Mouse (Mus musculus): ENCODE results near the gene Casp8. TPM values are rescaled to one million over a fixed set of nuclear protein-coding genes. Genes with fewer than 3 reads are reported as not detected.
"Not testable (repeated sequence)": the region's sequence is repeated elsewhere in the genome, so short reads cannot be mapped to it uniquely, and the experiment has no call there.

The Casp8 gene
- polyA plus RNA-seq, 1 experiment from 2014 or later: 11.9 TPM

DNA sequence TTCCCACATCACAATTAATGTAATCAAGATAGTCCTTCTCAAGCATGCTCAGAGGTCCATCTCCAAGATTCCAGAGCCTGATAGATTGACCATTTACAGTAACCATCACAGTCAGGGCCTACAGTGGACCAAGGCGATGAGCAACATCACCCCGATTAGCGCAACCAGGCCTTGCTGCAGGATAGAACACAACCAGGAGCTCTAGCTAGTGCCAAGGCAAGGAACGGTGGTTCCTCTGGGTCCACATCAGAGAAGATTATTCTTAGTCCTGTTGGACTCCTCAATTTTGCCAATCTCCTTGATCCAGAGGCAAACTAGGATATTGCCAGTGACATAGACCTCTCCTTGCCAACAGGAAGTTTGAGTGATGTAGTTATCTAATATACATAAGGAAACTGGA lies 6.8 kb upstream of the Casp8 start:
- no peaks in the 10 kb centered on the region for H3K9me3 ChIP-seq (ENCODE audit: control insufficient read depth, low read length)
- H3K27me3 ChIP-seq (ENCODE audit: control insufficient read depth, insufficient read depth, low read length): no peaks in the 10 kb centered on the region
- 93% methylated on average over 4 of the region's 4 CpGs for WGBS
- no peak overlapping the region for H3K9ac ChIP-seq (ENCODE audit: low read length)
- H3K36me3 ChIP-seq (ENCODE audit: control insufficient read depth, insufficient read depth, low read length): no peaks in the 10 kb centered on the region
- DNase-seq (ENCODE audit: low spot score) (no peak), ATAC-seq (replicated peaks; ENCODE audit: low FRiP score) (no peak)
- H3K4me1 ChIP-seq (replicated peaks; ENCODE audit: control insufficient read depth, insufficient read depth, low read length): no peaks in the 10 kb centered on the region
- no peak overlapping the region for H3K27ac ChIP-seq (ENCODE audit: low read depth, low read length)
- H3K4me2 ChIP-seq (ENCODE audit: low read depth, low read length, severe bottlenecking): no peak overlapping the region
- H3K4me3 ChIP-seq (ENCODE audit: low read depth, low read length): no peak overlapping the region

DNA sequence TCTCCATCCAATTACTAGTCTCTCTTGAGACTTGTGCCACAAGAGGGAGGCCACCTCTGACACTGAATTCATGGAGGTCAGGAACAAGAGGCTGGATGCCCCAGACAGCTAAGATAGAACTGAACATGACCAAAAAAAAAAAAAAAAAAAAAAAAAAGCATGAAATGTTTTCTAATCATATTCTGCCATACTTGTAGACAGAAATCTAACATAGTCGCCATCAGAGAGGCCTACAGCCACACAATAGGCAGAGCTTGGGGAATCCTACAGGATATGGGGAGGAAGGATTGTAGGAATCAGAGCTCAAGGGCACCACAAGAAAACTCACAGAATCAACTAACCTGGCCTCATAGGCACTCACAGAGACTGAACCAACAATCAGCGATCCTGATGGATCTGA lies 469 bp upstream of the Casp8 start:
- Histone ChIP-seq H3K4me3 (ENCODE audit: low read depth, low read length) (no peak overlapping the region), H3K4me2 (ENCODE audit: low read depth, low read length, severe bottlenecking) (no peak overlapping the region)
- no peak for ATAC-seq (replicated peaks; ENCODE audit: low FRiP score)

DNA sequence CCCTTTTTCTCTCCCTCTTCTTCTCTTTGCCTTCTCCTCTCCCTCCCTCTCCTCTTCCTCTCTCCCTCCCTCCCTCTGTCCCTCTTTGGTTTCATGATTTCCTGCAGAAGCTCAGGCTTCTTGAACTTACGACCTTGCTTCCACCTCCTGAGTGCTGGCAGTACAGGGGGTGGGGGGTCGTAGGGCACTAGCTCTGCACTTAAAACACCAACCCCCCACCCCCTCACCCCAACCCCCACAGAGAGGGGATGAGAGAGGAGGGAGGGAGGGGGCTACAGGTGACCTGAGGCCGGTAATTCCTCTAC lies 837 bp downstream of the Casp8 start:
- Histone ChIP-seq H3K36me3 (ENCODE audit: control insufficient read depth, insufficient read depth, low read length) (no peaks in the 10 kb centered on the region), H3K27me3 (ENCODE audit: control insufficient read depth, insufficient read depth, low read length) (no peaks in the 10 kb centered on the region), H3K4me3 (ENCODE audit: low read depth, low read length) (peak overlapping the region; percentile 48), H3K27ac (ENCODE audit: low read depth, low read length) (no peak overlapping the region), H3K9me3 (ENCODE audit: control insufficient read depth, low read length) (no peaks in the 10 kb centered on the region; the same call in 1 of the 2 replicates), H3K9ac (ENCODE audit: low read length) (peak overlapping the region; percentile 63), H3K4me1 (replicated peaks; ENCODE audit: control insufficient read depth, insufficient read depth, low read length) (0 out of 2 replicates have a peak, but pooled peaks cover 2% of the 10 kb centered on the region), H3K4me2 (ENCODE audit: low read depth, low read length, severe bottlenecking) (peak overlapping the region; percentile 80)
- 0 out of 2 replicates have a peak, but pooled peaks have one; percentile 36 for ATAC-seq (replicated peaks; ENCODE audit: low FRiP score)
- 4% methylated on average over 3 of the region's 3 CpGs for WGBS
- no peak for DNase-seq (ENCODE audit: low spot score)

More for the DNA sequence above, 469 bp upstream of the Casp8 start:
- H3K4me1 ChIP-seq (replicated peaks; ENCODE audit: control insufficient read depth, insufficient read depth, low read length): 0 out of 2 replicates have a peak, but pooled peaks cover 2% of the 10 kb centered on the region
- no peaks in the 10 kb centered on the region; the same call in 1 of the 2 replicates for H3K9me3 ChIP-seq (ENCODE audit: control insufficient read depth, low read length)
- no peak overlapping the region for H3K9ac ChIP-seq (ENCODE audit: low read length)
- no peak for DNase-seq (ENCODE audit: low spot score)
- H3K27me3 ChIP-seq (ENCODE audit: control insufficient read depth, insufficient read depth, low read length): no peaks in the 10 kb centered on the region
- H3K27ac ChIP-seq (ENCODE audit: low read depth, low read length): no peak overlapping the region
- H3K36me3 ChIP-seq (ENCODE audit: control insufficient read depth, insufficient read depth, low read length): no peaks in the 10 kb centered on the region
- 43% methylated on average over 2 of the region's 2 CpGs for WGBS

DNA sequence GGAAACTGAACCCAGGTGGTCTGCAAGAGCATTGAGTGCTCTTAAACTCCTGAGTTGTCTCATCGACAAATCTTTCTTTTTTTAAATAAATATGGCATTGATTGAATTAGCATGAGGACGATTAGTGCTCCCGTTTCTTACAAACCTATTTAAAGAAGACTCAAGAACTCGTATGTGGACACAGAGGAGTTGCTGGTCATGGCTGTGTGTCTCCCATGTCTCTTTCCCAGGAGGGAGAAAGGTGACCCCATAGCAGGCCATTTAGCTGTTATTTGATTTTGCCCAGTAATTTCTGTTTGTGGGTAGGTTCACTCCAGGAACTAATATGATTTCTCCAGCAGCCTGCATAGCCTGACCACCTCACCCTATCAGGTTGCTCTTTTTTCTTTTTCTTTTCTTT lies 1.7 kb downstream of the Casp8 start:
- Histone ChIP-seq H3K27me3 (ENCODE audit: control insufficient read depth, insufficient read depth, low read length) (no peaks in the 10 kb centered on the region), H3K36me3 (ENCODE audit: control insufficient read depth, insufficient read depth, low read length) (no peaks in the 10 kb centered on the region), H3K4me2 (ENCODE audit: low read depth, low read length, severe bottlenecking) (no peak overlapping the region), H3K9ac (ENCODE audit: low read length) (no peak overlapping the region), H3K27ac (ENCODE audit: low read depth, low read length) (no peak overlapping the region), H3K4me3 (ENCODE audit: low read depth, low read length) (no peak overlapping the region), H3K4me1 (replicated peaks; ENCODE audit: control insufficient read depth, insufficient read depth, low read length) (0 out of 2 replicates have a peak, but pooled peaks cover 2% of the 10 kb centered on the region), H3K9me3 (ENCODE audit: control insufficient read depth, low read length) (no peaks in the 10 kb centered on the region; the same call in 1 of the 2 replicates)
- DNase-seq (ENCODE audit: low spot score) (no peak), ATAC-seq (replicated peaks; ENCODE audit: low FRiP score) (no peak)
- WGBS: 79% methylated on average over 4 of the region's 4 CpGs

DNA sequence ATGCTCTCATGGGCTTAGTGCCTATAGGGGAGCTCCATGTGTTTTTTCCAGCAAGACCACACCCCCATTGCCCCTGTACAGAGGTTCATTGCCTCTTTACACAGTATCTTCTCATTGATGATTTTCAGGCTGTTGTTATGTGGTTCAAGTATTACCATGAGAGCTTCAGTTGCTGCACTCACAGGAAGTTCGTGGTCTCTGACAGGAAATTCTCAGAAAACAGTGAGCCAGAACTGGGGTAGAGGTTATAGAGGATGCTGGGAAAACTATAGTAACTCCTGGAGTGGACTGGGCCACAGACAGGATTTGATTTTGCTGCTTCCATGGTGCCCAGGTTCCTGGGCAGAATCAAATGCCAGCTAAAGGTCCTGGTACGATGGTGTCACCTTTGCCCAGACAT lies 2.2 kb downstream of the Casp8 start:
- ATAC-seq (replicated peaks; ENCODE audit: low FRiP score) (no peak), DNase-seq (ENCODE audit: low spot score) (no peak)
- no peak overlapping the region for H3K27ac ChIP-seq (ENCODE audit: low read depth, low read length)
- no peaks in the 10 kb centered on the region for H3K36me3 ChIP-seq (ENCODE audit: control insufficient read depth, insufficient read depth, low read length)
- no peaks in the 10 kb centered on the region for H3K27me3 ChIP-seq (ENCODE audit: control insufficient read depth, insufficient read depth, low read length)
- no peak overlapping the region for H3K9ac ChIP-seq (ENCODE audit: low read length)
- no peaks in the 10 kb centered on the region; the same call in 1 of the 2 replicates for H3K9me3 ChIP-seq (ENCODE audit: control insufficient read depth, low read length)
- 88% methylated on average over 2 of the region's 2 CpGs for WGBS
- H3K4me1 ChIP-seq (replicated peaks; ENCODE audit: control insufficient read depth, insufficient read depth, low read length): 0 out of 2 replicates have a peak, but pooled peaks cover 2% of the 10 kb centered on the region
- H3K4me3 ChIP-seq (ENCODE audit: low read depth, low read length): no peak overlapping the region
- no peak overlapping the region for H3K4me2 ChIP-seq (ENCODE audit: low read depth, low read length, severe bottlenecking)

DNA sequence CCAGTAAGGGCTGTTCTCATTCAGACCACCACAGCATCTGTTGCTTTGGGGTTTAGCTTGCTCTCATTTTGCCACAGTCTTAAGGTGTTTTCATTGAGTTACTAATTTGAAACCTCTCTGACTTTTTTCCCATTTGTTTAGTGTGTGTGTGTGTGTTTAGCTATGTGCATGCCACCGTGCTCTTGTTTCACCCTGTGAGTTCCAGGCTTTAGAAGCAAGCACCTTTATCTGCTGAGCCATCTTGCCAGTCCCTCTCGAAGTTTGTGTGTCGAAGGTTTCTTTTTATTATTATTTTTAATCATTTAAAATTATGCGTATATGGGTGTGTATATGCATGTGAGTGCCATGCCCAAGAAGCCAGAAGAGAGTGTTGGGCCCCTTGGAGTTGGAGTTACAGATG lies 3.7 kb downstream of the Casp8 start:
- WGBS: 95% methylated on average over 4 of the region's 4 CpGs
- Histone ChIP-seq H3K4me3 (ENCODE audit: low read depth, low read length) (no peak overlapping the region), H3K36me3 (ENCODE audit: control insufficient read depth, insufficient read depth, low read length) (no peaks in the 10 kb centered on the region), H3K9me3 (ENCODE audit: control insufficient read depth, low read length) (no peaks in the 10 kb centered on the region; the same call in 1 of the 2 replicates), H3K27me3 (ENCODE audit: control insufficient read depth, insufficient read depth, low read length) (no peaks in the 10 kb centered on the region), H3K27ac (ENCODE audit: low read depth, low read length) (no peak overlapping the region), H3K9ac (ENCODE audit: low read length) (no peak overlapping the region), H3K4me2 (ENCODE audit: low read depth, low read length, severe bottlenecking) (no peak overlapping the region), H3K4me1 (replicated peaks; ENCODE audit: control insufficient read depth, insufficient read depth, low read length) (0 out of 2 replicates have a peak, but pooled peaks cover 2% of the 10 kb centered on the region)
- ATAC-seq (replicated peaks; ENCODE audit: low FRiP score) (no peak), DNase-seq (ENCODE audit: low spot score) (no peak)

DNA sequence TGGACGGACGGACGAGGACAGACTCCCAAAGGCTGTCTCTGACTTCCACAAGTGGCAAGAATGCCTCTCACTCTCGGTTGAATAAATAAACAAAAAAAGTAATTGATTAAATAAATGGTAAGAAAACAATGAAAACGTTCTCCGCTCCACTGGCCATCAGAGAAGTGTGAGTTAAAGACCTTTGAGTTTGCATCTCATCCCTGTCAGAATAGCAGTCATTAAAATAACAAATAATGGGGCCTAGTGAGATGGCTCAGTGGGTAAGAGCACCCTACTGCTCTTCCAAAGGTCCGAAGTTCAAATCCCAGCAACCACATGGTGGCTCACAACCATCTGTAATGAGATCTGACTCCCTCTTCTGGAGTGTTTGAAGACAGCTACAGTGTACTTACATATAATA lies 5.5 kb downstream of the Casp8 start:
- H3K36me3 ChIP-seq (ENCODE audit: control insufficient read depth, insufficient read depth, low read length); H3K4me2 ChIP-seq (ENCODE audit: low read depth, low read length, severe bottlenecking); H3K9me3 ChIP-seq (ENCODE audit: control insufficient read depth, low read length); H3K27me3 ChIP-seq (ENCODE audit: control insufficient read depth, insufficient read depth, low read length); H3K9ac ChIP-seq (ENCODE audit: low read length); DNase-seq (ENCODE audit: low spot score); H3K4me1 ChIP-seq (replicated peaks; ENCODE audit: control insufficient read depth, insufficient read depth, low read length); ATAC-seq (replicated peaks; ENCODE audit: low FRiP score); H3K27ac ChIP-seq (ENCODE audit: low read depth, low read length); H3K4me3 ChIP-seq (ENCODE audit: low read depth, low read length): not testable (repeated sequence)
- WGBS: 78% methylated on average over 7 of the region's 7 CpGs

DNA sequence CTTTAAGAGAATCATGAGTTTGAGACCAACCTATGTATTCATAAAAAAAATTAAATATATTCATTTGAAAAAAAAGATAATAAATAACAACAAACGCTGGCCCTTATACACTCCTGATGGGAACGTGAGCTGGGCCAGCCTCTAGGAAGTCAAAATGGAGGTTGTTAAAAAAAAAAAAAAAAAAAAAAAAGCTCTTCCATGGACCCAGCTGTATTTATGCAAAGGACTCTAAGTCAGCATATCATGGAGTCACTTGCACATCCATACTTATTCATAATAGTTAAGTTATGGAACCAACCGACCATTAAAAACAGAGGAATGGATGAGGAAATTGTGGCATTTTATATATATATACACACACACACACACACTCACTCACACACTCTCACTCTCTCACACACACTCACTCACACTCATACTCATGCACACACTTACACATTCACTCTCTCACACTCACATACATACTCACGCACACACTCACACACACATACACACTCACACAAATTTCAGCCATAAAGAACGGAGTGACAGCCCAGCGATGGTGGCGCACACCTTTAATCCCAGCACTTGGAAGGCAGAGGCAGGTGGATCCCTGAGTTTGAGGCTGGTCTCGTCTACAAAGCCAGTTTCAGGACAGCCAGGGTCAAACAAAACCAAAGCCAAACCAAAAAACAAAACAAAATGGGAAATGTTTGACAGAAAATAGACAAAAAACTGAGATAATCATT lies 6.5 kb downstream of the Casp8 start:
- ATAC-seq (replicated peaks; ENCODE audit: low FRiP score) (no peak), DNase-seq (ENCODE audit: low spot score) (no peak)
- Histone ChIP-seq H3K36me3 (ENCODE audit: control insufficient read depth, insufficient read depth, low read length) (no peaks in the 10 kb centered on the region), H3K27me3 (ENCODE audit: control insufficient read depth, insufficient read depth, low read length) (no peaks in the 10 kb centered on the region), H3K27ac (ENCODE audit: low read depth, low read length) (no peak overlapping the region), H3K9ac (ENCODE audit: low read length) (no peak overlapping the region), H3K4me3 (ENCODE audit: low read depth, low read length) (no peak overlapping the region), H3K4me2 (ENCODE audit: low read depth, low read length, severe bottlenecking) (no peak overlapping the region), H3K9me3 (ENCODE audit: control insufficient read depth, low read length) (no peaks in the 10 kb centered on the region; the same call in 1 of the 2 replicates), H3K4me1 (replicated peaks; ENCODE audit: control insufficient read depth, insufficient read depth, low read length) (no peaks in the 10 kb centered on the region)
- 94% methylated on average over 8 of the region's 8 CpGs for WGBS
